Mouse (Mus musculus): ENCODE data around the gene Mrpl39. TPM values are rescaled to one million over a fixed set of nuclear protein-coding genes. Genes with fewer than 3 reads are reported as not detected.

Mrpl39 gene
- polyA plus RNA-seq, 2 experiments: 39.1 to 46.1 TPM

GRCm38 (mm10) chr16:84680760-84681159 is 54.8 kb downstream of the Mrpl39 start:
- Histone ChIP-seq H3K27ac (replicated peaks; ENCODE audit: low read depth, low read length) (no peak overlapping the region), H3K4me3 (replicated peaks; ENCODE audit: low read length) (no peak overlapping the region), H3K9me3 (ENCODE audit: control insufficient read depth, low read length) (no peaks in the 10 kb centered on the region), H3K4me1 (ENCODE audit: control insufficient read depth, insufficient read depth, low read length) (no peaks in the 10 kb centered on the region), H3K27me3 (ENCODE audit: control insufficient read depth, insufficient read depth, low read length) (no peaks in the 10 kb centered on the region), H3K9ac (ENCODE audit: low read depth, low read length, severe bottlenecking) (no peak overlapping the region), H3K36me3 (ENCODE audit: control insufficient read depth, insufficient read depth, low read length) (no peaks in the 10 kb centered on the region), H3K4me2 (replicated peaks; ENCODE audit: low read depth, low read length, severe bottlenecking) (no peak overlapping the region)
- TF ChIP-seq POLR2A (IDR thresholded peaks at IDR 0.05; ENCODE audit: borderline replicate concordance, extremely low read depth, insufficient read depth, insufficient read length): no peak
- DNase-seq (ENCODE audit: low spot score) (no peak), ATAC-seq (ENCODE audit: low FRiP score, low read depth) (no peak)
- WGBS: 79% methylated on average over 5 of the region's 5 CpGs

GRCm38 (mm10) chr16:84677292-84677691 is 58.2 kb downstream of the Mrpl39 start:
- H3K4me3 ChIP-seq (replicated peaks; ENCODE audit: low read length): no peak overlapping the region
- H3K36me3 ChIP-seq (ENCODE audit: control insufficient read depth, insufficient read depth, low read length): no peaks in the 10 kb centered on the region
- DNase-seq (ENCODE audit: low spot score): no peak
- H3K9ac ChIP-seq (ENCODE audit: low read depth, low read length, severe bottlenecking): no peak overlapping the region
- H3K27me3 ChIP-seq (ENCODE audit: control insufficient read depth, insufficient read depth, low read length): no peaks in the 10 kb centered on the region
- H3K4me2 ChIP-seq (replicated peaks; ENCODE audit: low read depth, low read length, severe bottlenecking): no peak overlapping the region
- TF ChIP-seq POLR2A (IDR thresholded peaks at IDR 0.05; ENCODE audit: borderline replicate concordance, extremely low read depth, insufficient read depth, insufficient read length): no peak
- no peak for ATAC-seq (ENCODE audit: low FRiP score, low read depth)
- WGBS: 86% methylated on average over 3 of the region's 3 CpGs
- H3K4me1 ChIP-seq (ENCODE audit: control insufficient read depth, insufficient read depth, low read length): no peaks in the 10 kb centered on the region
- H3K27ac ChIP-seq (replicated peaks; ENCODE audit: low read depth, low read length): no peak overlapping the region
- no peaks in the 10 kb centered on the region for H3K9me3 ChIP-seq (ENCODE audit: control insufficient read depth, low read length)

MicroRNA genes within 50 kb of the gene (microRNA counts, 519-probe panel; counts per million panel counts)
- 2,370 counts per million, percentile 38 among the panel's probes with 10 or more counts for microRNA mmu-miR-155

Small RNA genes within 50 kb of the gene (microRNA-seq; reads per million reads assigned to microRNA genes)
- gene Mir155: 254 reads per million, percentile 58 among the genes with 10 or more reads in this experiment

Other genes with a start within 250 kb of the Mrpl39 start
- gene A730009L09Rik, start 220.6 kb downstream of the Mrpl39 start, polyA plus RNA-seq (2012; rRNA removed): not detected in 2 replicates
- not detected in 2 replicates for gene A730009L09Rik, start 220.6 kb downstream of the Mrpl39 start, polyA plus RNA-seq (2014; fragmentation: Nextera tagmentation; extraction: Ambion mirVana)
- gene Jam2, start 38.4 kb upstream of the Mrpl39 start, polyA plus RNA-seq (2012; rRNA removed): 8.8 and 9.1 TPM in 2 replicates
- 12.8 and 14.6 TPM in 2 replicates for gene Jam2, start 38.4 kb upstream of the Mrpl39 start, polyA plus RNA-seq (2014; fragmentation: Nextera tagmentation; extraction: Ambion mirVana)
- gene Gabpa, start 99.2 kb upstream of the Mrpl39 start, polyA plus RNA-seq (2012; rRNA removed): 28.4 and 33.9 TPM in 2 replicates
- 34.4 and 38.4 TPM in 2 replicates for gene Gabpa, start 99.2 kb upstream of the Mrpl39 start, polyA plus RNA-seq (2014; fragmentation: Nextera tagmentation; extraction: Ambion mirVana)
- gene Atp5j, start 99.9 kb upstream of the Mrpl39 start, polyA plus RNA-seq (2012; rRNA removed): 287 and 329 TPM in 2 replicates
- 842 and 879 TPM in 2 replicates for gene Atp5j, start 99.9 kb upstream of the Mrpl39 start, polyA plus RNA-seq (2014; fragmentation: Nextera tagmentation; extraction: Ambion mirVana)